Mouse (Mus musculus) left cerebral cortex, adult 2 months (tissue): ENCODE results near the gene Brms1. TPM values are rescaled to one million over a fixed set of nuclear protein-coding genes. Genes with fewer than 3 reads are reported as not detected.
A peak's percentile ranks its signal among the peaks of the same experiment; 100 is the strongest.

Experiments used
- DNase-seq, 2 experiments: peaks; one replicate each; pipeline ENCODE4 v3.0.0; 2021 to 2022; ENCODE audit warnings: low spot score in 2 of 2, mixed read lengths in 1 of 2; ENCODE audit errors: extremely low spot score in 1 of 2
- H3K27ac ChIP-seq: fragments of 200-600 bp; 2 replicates; pipeline ENCODE4 v1.8.1; 2022
- H3K4me3 ChIP-seq: fragments of 200-600 bp; 2 replicates; pipeline ENCODE4 v1.8.1; 2022
- CTCF ChIP-seq: fragments of 200-600 bp; IDR thresholded peaks from 2 replicates; pipeline ENCODE4 v1.8.1; 2022; ENCODE audit warnings: antibody characterized with exemption, mild to moderate bottlenecking, moderate library complexity
- intact Hi-C: fragments of 180-260 bp; cut with DNase I; formaldehyde crosslinking; loops from one replicate; pipeline ENCODE4 v1.15.1; 2025
- total RNA-seq, 2 experiments: library from RNA; stranded (reverse); gene quantifications; 2 replicates each; pipeline ENCODE4 v1.2.3; 2021

The Brms1 gene
- total RNA-seq, 2 experiments from 2014 or later, result 26.9 to 28.8 TPM

- no peak for TF ChIP-seq CTCF
- Histone ChIP-seq H3K27ac (peak overlapping the region; percentile 80), H3K4me3 (peak overlapping the region; percentile 67)
- intact Hi-C loops, result no loop called here
- DNase-seq, result no peak
Observed at GRCm38 (mm10) chr19:5041588-5041987, 434 bp downstream of the Brms1 start.

DNA sequence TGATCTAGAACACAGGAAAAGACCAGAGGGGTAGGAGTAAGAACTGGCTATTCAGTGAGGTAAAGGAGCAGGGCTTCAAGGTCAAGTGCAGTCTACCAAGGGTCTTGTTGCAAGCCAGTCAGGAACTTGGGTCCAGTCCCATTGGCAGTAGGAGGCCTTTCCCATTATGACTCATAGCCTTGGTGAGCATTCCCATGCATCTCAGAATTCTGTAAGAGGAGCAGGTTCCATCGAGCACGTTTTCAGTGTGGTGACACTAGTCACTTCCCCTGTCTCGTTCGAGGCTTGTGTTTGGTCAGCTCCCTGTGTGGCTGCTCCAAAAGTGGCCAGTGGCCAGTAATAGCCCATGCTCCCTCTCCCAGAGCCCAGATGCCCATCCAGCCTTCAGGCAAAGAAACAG, 4.4 kb downstream of the Brms1 start:
- intact Hi-C loops, result no loop called here

GRCm38 (mm10) chr19:5048138-5049056, 7.2 kb downstream of the Brms1 start:
- Histone ChIP-seq H3K4me3 (peak overlapping the region; percentile 33), H3K27ac (peak overlapping the region; percentile 96)
- DNase-seq, result peak in 1 of 2 experiments; percentile 77
- intact Hi-C loops, result no loop called here
- peak; percentile 49 for TF ChIP-seq CTCF

More for the DNA sequence above, 4.4 kb downstream of the Brms1 start:
- Histone ChIP-seq H3K27ac (peak overlapping the region; percentile 96), H3K4me3 (no peak overlapping the region)
- no peak for DNase-seq
- no peak for TF ChIP-seq CTCF

DNA sequence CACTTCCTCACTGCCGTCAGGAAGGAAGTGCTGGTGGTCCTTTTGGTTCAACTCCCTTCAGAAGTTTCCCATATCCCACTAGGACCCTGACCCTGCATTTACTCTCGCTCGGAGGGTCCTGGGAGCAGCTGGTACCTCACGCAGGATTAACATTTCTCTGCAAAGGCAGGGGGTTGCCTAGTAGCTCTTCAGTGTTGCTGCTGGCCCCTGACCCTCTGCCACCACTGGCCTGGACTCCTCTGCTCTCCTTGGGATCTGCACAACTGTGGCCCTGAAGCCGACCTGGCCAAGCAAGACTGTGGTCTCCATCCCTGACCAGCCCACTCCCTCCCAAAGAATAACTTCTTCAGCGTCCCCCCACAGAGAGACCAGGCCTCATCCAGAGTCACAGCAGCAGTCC, 8.2 kb downstream of the Brms1 start:
- no peak for TF ChIP-seq CTCF
- intact Hi-C loops, result no loop called here
- DNase-seq, result no peak
- Histone ChIP-seq H3K27ac (peak overlapping the region; percentile 96), H3K4me3 (0 out of 2 replicates have a peak overlapping the region, but pooled peaks have one; percentile 12)

GRCm38 (mm10) chr19:5050047-5050905, 9.1 kb downstream of the Brms1 start, which contains the start of gene Rin1:
TSS of gene Rin1 (plus strand) at chr19:5050481.
- intact Hi-C loops, result loop anchor here (2.0 kb wide), 1 partner anchor 35 kb away; the partner anchor contains the start of gene Tmem151a
- Histone ChIP-seq H3K27ac (peak within 1 kb of the TSS; percentile 96), H3K4me3 (peak within 1 kb of the TSS; percentile 54)
- peak; percentile 64 to 74 for DNase-seq
- TF ChIP-seq CTCF, result peak; percentile 71

DNA sequence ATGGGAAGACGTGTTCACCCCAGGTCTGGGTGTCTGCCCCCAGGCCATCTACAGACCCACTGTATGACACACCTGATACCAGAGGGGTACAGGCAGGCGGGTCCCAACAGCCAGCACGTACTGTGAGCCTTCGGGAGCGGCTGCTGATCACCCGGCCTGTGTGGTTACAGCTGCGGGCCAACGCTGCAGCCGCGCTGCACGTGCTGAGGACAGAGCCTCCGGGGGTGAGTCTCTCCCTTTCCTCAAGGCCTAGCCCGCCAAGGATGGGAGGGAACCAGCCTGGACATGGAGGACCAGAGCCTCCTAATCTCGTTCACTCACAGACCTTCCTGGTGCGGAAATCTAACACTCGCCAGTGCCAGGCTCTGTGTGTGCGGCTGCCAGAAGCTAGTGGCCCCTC, 9.9 kb downstream of the Brms1 start:
- Histone ChIP-seq H3K27ac (peak overlapping the region; percentile 94), H3K4me3 (peak overlapping the region; percentile 54)
- DNase-seq, result no peak
- intact Hi-C loops, result loop anchor here (2.0 kb wide), 1 partner anchor 34 kb away; the partner anchor contains the start of gene Tmem151a
- TF ChIP-seq CTCF, result no peak

GRCm38 (mm10) chr19:5051515-5051914, 10.4 kb downstream of the Brms1 start:
- TF ChIP-seq CTCF, result no peak
- peak overlapping the region; percentile 54 for H3K4me3 ChIP-seq
- peak overlapping the region; percentile 94 for H3K27ac ChIP-seq
- DNase-seq, result no peak
- intact Hi-C loops, result loop anchor here (2.0 kb wide), 1 partner anchor 33 kb away; the partner anchor contains the start of gene Tmem151a

DNA sequence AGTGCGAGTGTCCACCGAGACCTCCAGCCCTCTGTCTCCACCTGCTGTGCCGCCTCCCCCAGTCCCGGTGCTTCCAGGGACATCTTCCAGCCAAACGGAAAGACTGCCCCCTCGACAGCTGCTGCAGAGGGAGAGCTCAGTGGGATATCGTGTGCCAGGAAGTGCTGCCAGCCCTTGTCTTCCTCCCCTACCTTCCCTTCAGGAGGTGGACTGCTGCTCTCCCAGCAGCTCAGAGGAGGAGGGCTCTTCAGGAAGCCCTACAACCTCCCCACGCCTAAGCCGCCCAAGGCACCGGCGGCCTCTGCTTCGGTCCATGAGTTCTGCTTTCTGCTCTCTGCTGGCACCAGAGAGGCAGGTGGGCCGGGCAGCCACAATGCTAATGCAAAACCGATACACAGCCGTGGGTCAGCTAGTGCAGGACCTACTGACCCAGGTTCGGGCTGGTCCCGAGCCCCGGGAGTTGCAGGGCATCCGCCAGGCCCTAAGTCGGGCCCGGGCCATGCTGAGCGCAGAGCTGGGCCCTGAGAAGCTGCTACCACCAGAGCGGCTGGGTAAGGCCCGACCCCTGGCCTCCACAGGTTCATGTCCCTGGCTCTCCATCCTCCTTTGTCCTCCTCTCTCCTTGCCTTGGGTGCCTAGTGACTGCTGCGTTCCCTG, 11.1 kb downstream of the Brms1 start:
- DNase-seq, result peak in 1 of 2 experiments; percentile 78
- Histone ChIP-seq H3K27ac (peak overlapping the region; percentile 94), H3K4me3 (peak overlapping the region; percentile 54)
- intact Hi-C loops, result no loop called here
- TF ChIP-seq CTCF, result no peak

DNA sequence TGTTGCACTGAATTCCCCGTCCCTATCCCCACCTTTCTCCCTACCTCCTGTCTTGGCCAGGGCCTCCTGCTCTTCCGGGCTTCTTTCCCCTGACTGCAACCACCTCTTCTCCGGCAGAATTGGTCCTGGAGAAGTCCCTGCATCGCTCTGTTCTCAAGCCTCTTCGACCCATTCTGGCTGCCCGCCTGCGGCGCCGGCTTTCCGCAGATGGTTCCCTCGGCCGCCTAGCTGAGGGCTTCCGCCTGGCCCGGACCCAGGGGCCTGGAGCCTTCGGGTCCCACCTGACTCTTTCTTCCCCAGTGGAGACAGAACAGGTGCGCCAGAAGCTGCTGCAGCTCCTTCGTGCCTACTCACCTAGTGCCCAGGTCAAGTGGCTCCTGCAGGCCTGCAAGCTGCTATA, 11.7 kb downstream of the Brms1 start:
- H3K27ac ChIP-seq, result peak overlapping the region; percentile 94
- no peak for TF ChIP-seq CTCF
- H3K4me3 ChIP-seq, result peak overlapping the region; percentile 54
- DNase-seq, result no peak
- intact Hi-C loops, result no loop called here

DNA sequence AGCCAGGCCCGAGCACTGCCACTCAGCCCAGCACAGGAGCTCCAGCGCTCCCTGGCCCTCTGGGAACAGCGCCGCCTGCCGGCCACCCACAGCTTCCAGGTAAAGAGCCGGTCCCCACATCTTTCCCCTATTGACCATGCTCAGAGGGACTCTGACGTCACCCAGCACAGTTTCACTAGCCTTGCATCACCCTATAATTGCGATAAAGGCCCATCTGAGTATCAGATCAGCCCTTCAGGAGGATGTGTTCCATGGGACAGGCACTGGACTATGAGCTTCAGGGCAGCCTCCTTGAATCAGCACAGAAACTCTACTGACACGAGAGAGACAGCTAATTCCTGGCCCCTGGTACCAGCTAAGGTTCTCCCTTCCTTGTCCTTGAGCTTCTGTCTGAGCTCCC, 12.8 kb downstream of the Brms1 start:
- Histone ChIP-seq H3K4me3 (peak overlapping the region; percentile 54; the same call in 1 of the 2 replicates), H3K27ac (peak overlapping the region; percentile 94; the same call in 1 of the 2 replicates)
- peak in 1 of 2 experiments; percentile 67 for DNase-seq
- TF ChIP-seq CTCF, result peak; percentile 80
- intact Hi-C loops, result no loop called here

DNA sequence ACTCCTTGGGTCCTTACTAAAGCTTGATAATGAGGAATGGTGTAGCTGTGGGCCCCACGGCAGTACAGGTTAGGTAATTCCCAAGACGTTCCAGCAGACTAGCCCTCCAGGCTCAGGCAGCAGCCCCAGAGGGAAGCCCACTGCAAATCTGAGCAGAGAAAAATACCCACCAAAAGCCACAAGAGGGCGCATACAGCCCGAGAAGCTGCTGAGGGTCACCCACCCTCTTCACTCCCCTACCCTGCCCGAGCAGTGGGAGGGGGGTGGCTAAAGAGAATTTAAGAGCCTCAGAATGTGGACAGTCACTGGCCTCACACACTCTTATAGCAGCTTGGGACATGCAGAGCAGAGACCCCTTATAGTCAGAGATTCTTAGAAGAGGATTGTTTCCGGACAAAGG, 15.1 kb downstream of the Brms1 start:
- no peak for DNase-seq
- TF ChIP-seq CTCF, result peak; percentile 80
- Histone ChIP-seq H3K4me3 (no peak overlapping the region), H3K27ac (no peak overlapping the region)
- intact Hi-C loops, result loop anchor here (2.0 kb wide), 1 partner anchor 17 kb away; no protein-coding TSS in a partner anchor
